Mouse (Mus musculus) erythroid progenitor cell, adult 5-6 weeks (primary cell): ENCODE measurements around the gene Olfr1000. TPM values are rescaled to one million over a fixed set of nuclear protein-coding genes. Genes with fewer than 3 reads are reported as not detected.
"Not testable (repeated sequence)": the region's sequence is repeated elsewhere in the genome, so short reads cannot be mapped to it uniquely, and the experiment has no call there.

Experiments
- ATAC-seq: replicated peaks from 2 replicates; pipeline ENCODE4 v1.8.0; 2016; ENCODE audit warnings: moderate number of reproducible peaks, mild to moderate bottlenecking, moderate TSS enrichment, inconsistent platforms; ENCODE audit not compliant: poor library complexity, low FRiP score, severe bottlenecking
- total RNA-seq, 2 experiments: library from RNA; stranded (forward) in 1 of 2; stranded (reverse) in 1 of 2; fragments of 150-400 nt in 1 of 2; fragments of 186-747, 209-891 nt in 1 of 2; gene quantifications; 2 replicates each; pipeline versions ENCODE4 v1.2.3 to v1.2.4; 2015 to 2017; ENCODE audit warnings: low replicate concordance in 2 of 2

Gene Olfr1000
- not detected in 2 replicates for total RNA-seq (2015; ENCODE audit: low replicate concordance)
- total RNA-seq (2017; ENCODE audit: low replicate concordance) = not detected in 2 replicates

- ATAC-seq = no peak
Observed at GRCm38 (mm10) chr2:85611803-85612202, at the start of gene Olfr1000. Gene Olfr1000, minus strand, starts transcription at chr2:85611903.

DNA sequence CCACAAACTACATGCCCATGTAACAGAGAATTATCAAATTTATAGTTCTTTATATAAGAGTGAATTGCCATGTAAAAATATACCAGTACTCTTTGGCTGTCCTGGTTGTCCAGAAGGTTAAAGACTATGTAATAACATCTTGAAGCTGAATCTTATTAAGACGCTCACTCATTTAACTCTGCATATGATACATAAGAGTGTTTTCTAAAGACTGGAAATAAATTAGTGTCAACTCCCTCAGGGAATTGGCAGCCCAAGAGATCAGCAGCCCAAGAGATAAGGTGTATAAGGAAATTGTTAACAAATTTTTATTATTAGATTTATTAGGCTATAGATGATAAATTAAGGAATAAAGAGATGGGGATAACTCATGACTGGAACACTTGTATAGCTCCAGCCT, 38.9 kb upstream of the Olfr1000 start, which contains the start of gene Olfr1002:
Gene Olfr1002, minus strand, starts transcription at position 101 of the 400 bp plus-strand sequence.
- no peak for ATAC-seq

- ATAC-seq = not testable (repeated sequence)
Observed at GRCm38 (mm10) chr2:85588648-85589047, 23.1 kb downstream of the Olfr1000 start, which contains the start of gene Olfr998. Gene Olfr998, plus strand, starts transcription at chr2:85588948.

DNA sequence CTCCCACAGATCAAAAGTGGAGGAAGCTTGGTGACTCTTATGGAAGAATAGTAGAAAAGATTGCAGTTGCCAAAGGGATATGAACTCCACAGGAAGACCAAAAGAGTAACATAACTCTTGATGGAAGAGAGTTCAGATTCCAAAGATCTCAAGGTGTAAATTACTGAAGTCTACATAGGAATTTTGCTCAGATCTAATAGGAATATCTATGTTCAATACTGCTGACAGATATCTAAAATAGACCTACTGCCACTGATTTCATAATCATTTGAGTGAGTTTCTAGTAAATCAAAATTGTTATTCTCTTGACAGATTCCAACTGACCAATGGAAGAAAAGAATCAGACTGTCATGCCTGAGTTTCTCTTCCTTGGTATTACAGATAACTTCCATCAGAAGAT, 32.8 kb downstream of the Olfr1000 start, which contains the start of gene Olfr996:
Gene Olfr996, plus strand, starts transcription at position 301 of the 400 bp plus-strand sequence.
- no peak for ATAC-seq

DNA sequence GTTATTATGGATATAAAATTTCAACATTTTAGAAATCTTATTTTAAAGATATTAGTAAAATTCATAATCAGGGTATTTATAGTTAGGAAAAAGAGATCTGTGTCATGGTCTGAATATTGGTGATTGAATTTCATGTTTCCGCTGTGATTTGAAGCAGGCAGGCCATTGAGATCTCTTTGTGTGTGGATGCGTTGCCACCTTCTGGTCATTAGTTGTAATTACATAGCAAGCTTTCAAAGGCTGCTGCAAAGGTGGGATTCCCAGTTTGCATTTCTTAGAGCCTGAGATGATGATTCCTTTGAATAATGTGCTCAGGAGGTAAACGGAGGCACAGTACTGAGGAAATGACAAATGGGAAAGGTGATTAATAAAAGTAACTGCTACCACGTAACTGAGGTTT, 50.5 kb downstream of the Olfr1000 start:
- no peak for ATAC-seq

- no peak for ATAC-seq
Observed at GRCm38 (mm10) chr2:85560226-85560625, 51.5 kb downstream of the Olfr1000 start.

Other genes with a start within 250 kb of the Olfr1000 start
- gene Olfr988, start 248.7 kb downstream of the Olfr1000 start, total RNA-seq (2015; ENCODE audit: low replicate concordance) = not detected in 2 replicates
- gene Olfr988, start 248.7 kb downstream of the Olfr1000 start, total RNA-seq (2017; ENCODE audit: low replicate concordance) = not detected in 2 replicates
- gene Olfr992, start 202.4 kb downstream of the Olfr1000 start, total RNA-seq (2015; ENCODE audit: low replicate concordance) = not detected in 2 replicates
- gene Olfr992, start 202.4 kb downstream of the Olfr1000 start, total RNA-seq (2017; ENCODE audit: low replicate concordance) = not detected in 2 replicates
- not detected in 2 replicates for gene Olfr993, start 197.0 kb downstream of the Olfr1000 start, total RNA-seq (2015; ENCODE audit: low replicate concordance)
- gene Olfr993, start 197.0 kb downstream of the Olfr1000 start, total RNA-seq (2017; ENCODE audit: low replicate concordance) = not detected in 2 replicates
- gene Olfr994, start 175.5 kb downstream of the Olfr1000 start, total RNA-seq (2015; ENCODE audit: low replicate concordance) = not detected in 2 replicates
- gene Olfr994, start 175.5 kb downstream of the Olfr1000 start, total RNA-seq (2017; ENCODE audit: low replicate concordance) = not detected in 2 replicates
- gene Olfr995, start 168.3 kb downstream of the Olfr1000 start, total RNA-seq (2015; ENCODE audit: low replicate concordance) = not detected in 2 replicates
- not detected in 2 replicates for gene Olfr995, start 168.3 kb downstream of the Olfr1000 start, total RNA-seq (2017; ENCODE audit: low replicate concordance)
- not detected in 2 replicates for gene 4833423E24Rik, start 92.9 kb downstream of the Olfr1000 start, total RNA-seq (2015; ENCODE audit: low replicate concordance)
- gene 4833423E24Rik, start 92.9 kb downstream of the Olfr1000 start, total RNA-seq (2017; ENCODE audit: low replicate concordance) = not detected in 2 replicates
- gene Olfr996, start 32.7 kb downstream of the Olfr1000 start, total RNA-seq (2015; ENCODE audit: low replicate concordance) = not detected in 2 replicates
- gene Olfr996, start 32.7 kb downstream of the Olfr1000 start, total RNA-seq (2017; ENCODE audit: low replicate concordance) = not detected in 2 replicates
- gene Olfr998, start 23.0 kb downstream of the Olfr1000 start, total RNA-seq (2015; ENCODE audit: low replicate concordance) = not detected in 2 replicates
- not detected in 2 replicates for gene Olfr998, start 23.0 kb downstream of the Olfr1000 start, total RNA-seq (2017; ENCODE audit: low replicate concordance)
- gene Olfr1002, start 38.8 kb upstream of the Olfr1000 start, total RNA-seq (2015; ENCODE audit: low replicate concordance) = not detected in 2 replicates
- not detected in 2 replicates for gene Olfr1002, start 38.8 kb upstream of the Olfr1000 start, total RNA-seq (2017; ENCODE audit: low replicate concordance)
- gene Olfr154, start 52.6 kb upstream of the Olfr1000 start, total RNA-seq (2015; ENCODE audit: low replicate concordance) = not detected in 2 replicates
- gene Olfr154, start 52.6 kb upstream of the Olfr1000 start, total RNA-seq (2017; ENCODE audit: low replicate concordance) = not detected in 2 replicates
- not detected in 2 replicates for gene Olfr1006, start 66.9 kb upstream of the Olfr1000 start, total RNA-seq (2015; ENCODE audit: low replicate concordance)
- gene Olfr1006, start 66.9 kb upstream of the Olfr1000 start, total RNA-seq (2017; ENCODE audit: low replicate concordance) = not detected in 2 replicates
- not detected in 2 replicates for gene Olfr1008, start 77.5 kb upstream of the Olfr1000 start, total RNA-seq (2015; ENCODE audit: low replicate concordance)
- gene Olfr1008, start 77.5 kb upstream of the Olfr1000 start, total RNA-seq (2017; ENCODE audit: low replicate concordance) = not detected in 2 replicates
- not detected in 2 replicates for gene Olfr1009, start 103.5 kb upstream of the Olfr1000 start, total RNA-seq (2015; ENCODE audit: low replicate concordance)
- gene Olfr1009, start 103.5 kb upstream of the Olfr1000 start, total RNA-seq (2017; ENCODE audit: low replicate concordance) = not detected in 2 replicates
- gene Olfr1012, start 150.9 kb upstream of the Olfr1000 start, total RNA-seq (2015; ENCODE audit: low replicate concordance) = not detected in 2 replicates
- not detected in 2 replicates for gene Olfr1012, start 150.9 kb upstream of the Olfr1000 start, total RNA-seq (2017; ENCODE audit: low replicate concordance)
- not detected in 2 replicates for gene Olfr1013, start 155.2 kb upstream of the Olfr1000 start, total RNA-seq (2015; ENCODE audit: low replicate concordance)
- not detected in 2 replicates for gene Olfr1013, start 155.2 kb upstream of the Olfr1000 start, total RNA-seq (2017; ENCODE audit: low replicate concordance)
- gene Olfr1014, start 160.8 kb upstream of the Olfr1000 start, total RNA-seq (2015; ENCODE audit: low replicate concordance) = not detected in 2 replicates
- not detected in 2 replicates for gene Olfr1014, start 160.8 kb upstream of the Olfr1000 start, total RNA-seq (2017; ENCODE audit: low replicate concordance)
- not detected in 2 replicates for gene Olfr1015, start 170.1 kb upstream of the Olfr1000 start, total RNA-seq (2015; ENCODE audit: low replicate concordance)
- gene Olfr1015, start 170.1 kb upstream of the Olfr1000 start, total RNA-seq (2017; ENCODE audit: low replicate concordance) = not detected in 2 replicates
- not detected in 2 replicates for gene Olfr1016, start 190.6 kb upstream of the Olfr1000 start, total RNA-seq (2015; ENCODE audit: low replicate concordance)
- gene Olfr1016, start 190.6 kb upstream of the Olfr1000 start, total RNA-seq (2017; ENCODE audit: low replicate concordance) = not detected in 2 replicates
- gene Olfr1018, start 206.6 kb upstream of the Olfr1000 start, total RNA-seq (2015; ENCODE audit: low replicate concordance) = not detected in 2 replicates
- 0.39 TPM in 1 of 2 replicates, not detected in the other for gene Olfr1018, start 206.6 kb upstream of the Olfr1000 start, total RNA-seq (2017; ENCODE audit: low replicate concordance)
- gene Olfr1019, start 233.6 kb upstream of the Olfr1000 start, total RNA-seq (2015; ENCODE audit: low replicate concordance) = not detected in 2 replicates
- gene Olfr1019, start 233.6 kb upstream of the Olfr1000 start, total RNA-seq (2017; ENCODE audit: low replicate concordance) = not detected in 2 replicates
- gene Olfr1020, start 235.1 kb upstream of the Olfr1000 start, total RNA-seq (2015; ENCODE audit: low replicate concordance) = not detected in 2 replicates
- not detected in 2 replicates for gene Olfr1020, start 235.1 kb upstream of the Olfr1000 start, total RNA-seq (2017; ENCODE audit: low replicate concordance)